Mouse (Mus musculus) heart, embryonic 12.5 days (tissue): ENCODE results near the gene Rbms1. TPM values are rescaled to one million over a fixed set of nuclear protein-coding genes. Genes with fewer than 3 reads are reported as not detected.

ENCODE experiments used
- ATAC-seq: fragments of 200-750 bp; cut with Nextera tagmentation; 2 replicates; pipeline ENCODE4 v1.8.0; 2017; ENCODE audit warnings: moderate TSS enrichment, moderate library complexity; ENCODE audit not compliant: insufficient number of reproducible peaks, low FRiP score
- H3K27ac ChIP-seq: fragments of 300-500 bp; sonication (generic); 2 replicates; pipeline ENCODE4 v1.5.1; 2016; ENCODE audit warnings: mild to moderate bottlenecking, moderate library complexity; ENCODE audit not compliant: poor library complexity, severe bottlenecking
- H3K27me3 ChIP-seq: fragments of 300-500 bp; sonication (generic); replicated peaks from 2 replicates; pipeline ENCODE4 v1.6.1; 2016; ENCODE audit warnings: mild to moderate bottlenecking, moderate library complexity
- H3K36me3 ChIP-seq: fragments of 300-500 bp; sonication (generic); 2 replicates; pipeline ENCODE4 v1.6.1; 2016; ENCODE audit warnings: mild to moderate bottlenecking, moderate library complexity
- H3K4me1 ChIP-seq: fragments of 300-500 bp; sonication (generic); replicated peaks from 2 replicates; pipeline ENCODE4 v1.6.1; 2016; ENCODE audit warnings: mild to moderate bottlenecking
- H3K4me2 ChIP-seq: fragments of 300-500 bp; sonication (generic); 2 replicates; pipeline ENCODE4 v1.6.1; 2016; ENCODE audit warnings: mild to moderate bottlenecking, moderate library complexity
- H3K4me3 ChIP-seq: fragments of 300-500 bp; sonication (generic); 2 replicates; pipeline ENCODE4 v1.5.1; 2016; ENCODE audit warnings: mild to moderate bottlenecking
- H3K9ac ChIP-seq: fragments of 300-500 bp; sonication (generic); 2 replicates; pipeline ENCODE4 v1.6.1; 2016; ENCODE audit warnings: mild to moderate bottlenecking, moderate library complexity
- H3K9me3 ChIP-seq: fragments of 300-500 bp; sonication (generic); replicated peaks from 2 replicates; pipeline ENCODE4 v1.6.1; 2016; ENCODE audit warnings: mild to moderate bottlenecking, moderate library complexity
- WGBS: fragments of 180-500 bp; shearing (Covaris S2); methylation state at CpG from one replicate; pipeline ENCODE4 v1.1.7; 2016; 5-methylcytosine and 5-hydroxymethylcytosine counted together
- polyA plus RNA-seq: library from polyadenylated mRNA; unstranded; fragments of >200 nt; fragmentation: Nextera tagmentation; extraction: Ambion mirVana; gene quantifications from 2 replicates; pipeline ENCODE4 v1.2.1, GENCODE M21; 2016

Rbms1 gene
- polyA plus RNA-seq, 1 experiment from 2014 or later, result 107 TPM

DNA sequence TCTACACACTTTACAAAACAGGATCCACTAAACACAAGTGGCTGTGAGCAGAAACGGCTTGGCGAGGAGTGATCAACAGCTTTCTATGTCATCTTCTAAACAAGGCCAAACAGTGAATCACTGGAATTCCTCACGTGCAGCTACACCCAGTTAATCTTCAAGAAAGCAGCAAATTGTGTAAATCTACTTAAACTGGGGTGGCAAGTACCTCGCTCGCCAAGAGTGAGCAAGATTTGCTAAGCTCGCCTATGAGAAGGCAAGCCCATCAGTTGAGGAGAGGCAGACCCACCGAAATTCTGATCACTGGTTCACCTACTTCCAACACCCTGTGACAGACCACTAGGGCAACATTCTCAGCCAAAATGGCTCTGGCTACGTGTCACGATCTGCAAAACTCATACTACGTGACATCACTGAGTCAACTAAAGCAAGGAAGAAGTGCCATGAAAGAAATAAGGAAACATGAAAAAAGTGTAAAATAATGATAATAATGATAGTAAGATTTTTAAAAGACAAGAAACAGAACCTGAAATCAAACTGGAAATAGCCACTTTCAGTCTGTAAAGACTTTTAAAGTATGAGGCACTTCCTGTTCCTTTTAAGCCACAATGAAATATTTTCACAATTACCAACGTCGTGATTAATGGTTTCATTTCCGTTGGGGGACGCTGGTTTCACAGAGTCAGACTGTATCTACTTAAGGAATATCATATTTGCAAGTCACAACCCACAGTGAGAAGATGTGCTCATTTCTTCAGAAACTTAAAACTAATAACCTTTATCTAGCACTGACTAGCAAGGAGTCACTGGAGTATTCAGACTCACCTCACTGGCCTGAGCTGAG, 85.2 kb downstream of the Rbms1 start:
- no peaks in the 10 kb centered on the region for H3K9me3 ChIP-seq
- WGBS, result 51% methylated on average over 14 of the region's 14 CpGs
- 0 out of 2 replicates have a peak overlapping the region, but pooled peaks have one; percentile 19 for H3K27ac ChIP-seq
- peak overlapping the region; percentile 31; the same call in 1 of the 2 replicates for H3K4me2 ChIP-seq
- H3K27me3 ChIP-seq, result no peaks in the 10 kb centered on the region
- H3K36me3 ChIP-seq, result no peaks in the 10 kb centered on the region; the same call in 1 of the 2 replicates
- no peak for ATAC-seq
- H3K9ac ChIP-seq, result no peak overlapping the region
- H3K4me3 ChIP-seq, result no peak overlapping the region
- peaks cover 64% of the 10 kb centered on the region for H3K4me1 ChIP-seq

DNA sequence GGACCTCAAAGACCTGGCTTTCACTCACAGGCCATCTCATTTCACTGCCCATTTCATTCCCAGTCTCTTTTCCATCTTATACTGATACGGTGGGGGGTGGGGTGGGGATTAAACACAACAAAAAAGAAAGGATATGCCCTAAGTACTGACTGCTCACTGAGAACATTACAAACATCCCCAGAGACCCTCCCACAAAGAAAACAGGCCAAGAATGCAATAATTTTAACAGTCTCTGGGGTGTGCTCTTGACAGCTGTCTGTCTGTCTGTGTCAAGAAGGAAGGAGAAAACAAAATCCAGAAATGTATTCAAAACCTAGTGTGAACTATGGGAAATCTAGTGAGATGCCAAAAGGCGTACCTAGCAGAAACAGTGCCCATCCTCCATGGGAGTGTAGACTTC, 86.1 kb downstream of the Rbms1 start:
- no peaks in the 10 kb centered on the region for H3K27me3 ChIP-seq
- ATAC-seq, result no peak
- peaks cover 70% of the 10 kb centered on the region for H3K4me1 ChIP-seq
- no peak overlapping the region for H3K4me3 ChIP-seq
- H3K9ac ChIP-seq, result no peak overlapping the region
- no peak overlapping the region for H3K27ac ChIP-seq
- H3K4me2 ChIP-seq, result no peak overlapping the region
- H3K9me3 ChIP-seq, result no peaks in the 10 kb centered on the region
- 53% methylated on average over 2 of the region's 2 CpGs for WGBS
- no peaks in the 10 kb centered on the region; the same call in 1 of the 2 replicates for H3K36me3 ChIP-seq

DNA sequence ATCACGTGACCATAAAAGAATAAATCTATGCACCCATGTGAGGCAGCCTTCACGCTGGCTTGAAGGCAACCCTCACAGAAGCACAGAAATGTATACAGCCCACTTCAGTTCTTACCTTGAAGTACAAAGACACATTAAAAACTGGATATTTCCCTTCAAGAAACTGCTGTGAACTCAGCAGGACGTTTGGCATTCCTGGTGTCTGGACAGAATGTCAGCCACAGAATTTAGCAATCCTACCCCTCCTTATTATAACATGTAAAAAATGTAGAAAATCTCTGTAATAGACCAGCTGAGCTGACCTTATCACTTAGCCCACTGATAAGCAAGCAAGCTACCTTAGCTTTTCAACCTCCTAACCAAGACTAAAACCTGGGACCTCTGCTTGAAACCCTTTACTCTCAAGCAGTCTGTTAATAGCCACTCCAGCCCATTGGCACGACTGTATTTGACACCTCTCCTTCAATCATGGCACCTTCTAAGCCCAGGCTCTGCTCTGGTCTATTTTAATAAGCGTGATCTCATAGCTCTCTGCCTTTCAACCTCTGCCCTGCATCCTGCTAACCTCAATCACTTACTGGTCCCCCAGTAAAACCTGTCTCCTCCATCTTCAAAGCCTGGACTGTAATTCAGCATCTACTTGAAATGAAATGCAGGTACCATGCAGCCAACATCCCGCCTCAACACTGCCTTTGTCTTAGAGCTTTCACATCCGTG, 90.7 kb downstream of the Rbms1 start:
- Histone ChIP-seq H3K27ac (peak overlapping the region; percentile 73), H3K36me3 (no peaks in the 10 kb centered on the region), H3K27me3 (no peaks in the 10 kb centered on the region), H3K4me1 (peaks cover 85% of the 10 kb centered on the region), H3K4me2 (0 out of 2 replicates have a peak overlapping the region, but pooled peaks have one; percentile 2), H3K9ac (no peak overlapping the region), H3K4me3 (no peak overlapping the region), H3K9me3 (no peaks in the 10 kb centered on the region)
- ATAC-seq, result peak; percentile 26; the same call in 1 of the 2 replicates
- 52% methylated on average over 7 of the region's 7 CpGs for WGBS

DNA sequence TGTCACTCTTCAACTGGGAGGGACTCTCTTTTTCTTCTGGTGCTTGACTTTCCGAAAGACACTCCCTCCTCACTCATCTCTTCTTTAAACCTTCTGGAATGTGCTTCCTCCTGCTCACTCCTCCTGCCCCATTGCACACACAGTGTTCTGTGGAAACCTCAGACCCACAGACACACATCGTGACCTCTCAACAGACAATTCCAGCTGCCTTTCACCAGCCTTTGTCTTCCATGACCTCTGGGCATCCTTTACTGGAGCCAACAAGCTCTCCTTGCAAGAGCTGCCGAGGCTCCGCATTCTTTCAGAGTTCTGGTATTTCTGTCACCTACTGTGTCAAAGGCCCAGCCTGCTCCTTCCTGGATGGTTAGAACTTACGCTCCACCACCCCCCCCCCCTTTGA, 92.0 kb downstream of the Rbms1 start:
- H3K9ac ChIP-seq, result no peak overlapping the region
- peaks cover 80% of the 10 kb centered on the region for H3K4me1 ChIP-seq
- no peaks in the 10 kb centered on the region for H3K9me3 ChIP-seq
- ATAC-seq, result no peak
- no peaks in the 10 kb centered on the region for H3K27me3 ChIP-seq
- peak overlapping the region; percentile 73 for H3K27ac ChIP-seq
- WGBS, result 10% methylated on average over 5 of the region's 5 CpGs
- H3K4me2 ChIP-seq, result peak overlapping the region; percentile 21; the same call in 1 of the 2 replicates
- no peak overlapping the region for H3K4me3 ChIP-seq
- no peaks in the 10 kb centered on the region for H3K36me3 ChIP-seq

DNA sequence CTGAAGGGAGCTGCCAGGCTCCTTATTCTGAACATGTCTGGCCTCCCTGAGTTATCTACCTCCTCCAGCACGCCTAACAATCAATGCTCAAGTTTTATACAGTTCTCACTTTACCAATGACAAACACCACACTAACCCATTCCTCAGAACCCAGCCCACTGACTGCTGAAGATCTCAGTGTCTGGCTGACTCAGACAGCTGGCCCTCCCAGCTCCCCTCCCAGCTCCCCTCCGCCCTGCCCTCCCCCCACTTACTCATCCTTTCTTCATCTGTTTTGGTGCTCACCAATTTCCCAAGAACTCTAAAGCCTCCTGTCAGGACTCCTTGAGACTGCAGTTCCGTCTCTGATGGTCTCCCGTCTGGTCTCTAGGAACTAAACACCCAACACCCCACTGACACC, 92.5 kb downstream of the Rbms1 start:
- Histone ChIP-seq H3K27ac (peak overlapping the region; percentile 73), H3K9me3 (no peaks in the 10 kb centered on the region), H3K9ac (no peak overlapping the region), H3K36me3 (no peaks in the 10 kb centered on the region), H3K4me3 (no peak overlapping the region), H3K4me1 (peaks cover 81% of the 10 kb centered on the region), H3K4me2 (0 out of 2 replicates have a peak overlapping the region, but pooled peaks have one; percentile 1), H3K27me3 (no peaks in the 10 kb centered on the region)
- 0 out of 2 replicates have a peak, but pooled peaks have one; percentile 55 for ATAC-seq
- 31% methylated on average over 4 of the region's 4 CpGs for WGBS

DNA sequence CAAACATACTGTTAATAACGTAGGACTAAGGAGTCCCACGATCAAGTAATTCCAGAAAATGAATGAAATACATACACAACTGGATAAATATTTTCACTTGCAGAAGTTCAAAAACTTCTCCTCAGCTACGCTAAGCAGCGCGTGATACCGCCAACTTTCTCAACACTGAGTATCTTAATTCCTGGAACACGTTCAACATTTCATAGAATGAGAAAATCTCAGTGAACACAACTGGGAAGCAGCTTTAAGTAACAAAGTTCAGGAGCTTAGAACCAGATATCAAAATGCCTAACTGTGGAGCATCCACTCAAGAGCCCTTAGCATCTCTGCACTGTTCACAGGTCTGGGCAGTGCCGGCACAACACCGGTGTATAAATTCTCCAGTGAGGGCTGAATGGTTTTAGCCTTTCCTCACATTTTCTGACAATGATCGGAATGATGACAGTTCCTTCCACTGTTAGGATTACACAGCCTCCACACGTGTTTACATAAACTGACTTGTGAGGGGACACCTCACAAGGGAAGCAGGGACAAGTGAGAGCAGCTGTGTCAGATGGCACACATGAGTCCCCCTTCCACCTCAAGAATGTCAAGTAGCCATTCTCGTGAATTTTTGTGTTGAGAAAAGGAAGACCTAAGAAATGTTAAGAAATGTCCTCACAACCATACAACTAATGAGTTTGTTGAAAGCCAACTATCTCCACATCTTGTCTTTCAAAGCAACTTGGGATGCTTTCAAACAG, 93.8 kb downstream of the Rbms1 start:
- ATAC-seq, result no peak
- Histone ChIP-seq H3K4me2 (no peak overlapping the region), H3K9ac (no peak overlapping the region), H3K27ac (no peak overlapping the region), H3K27me3 (no peaks in the 10 kb centered on the region), H3K4me1 (peaks cover 87% of the 10 kb centered on the region), H3K9me3 (no peaks in the 10 kb centered on the region), H3K4me3 (no peak overlapping the region), H3K36me3 (no peaks in the 10 kb centered on the region)
- WGBS, result 61% methylated on average over 12 of the region's 12 CpGs

DNA sequence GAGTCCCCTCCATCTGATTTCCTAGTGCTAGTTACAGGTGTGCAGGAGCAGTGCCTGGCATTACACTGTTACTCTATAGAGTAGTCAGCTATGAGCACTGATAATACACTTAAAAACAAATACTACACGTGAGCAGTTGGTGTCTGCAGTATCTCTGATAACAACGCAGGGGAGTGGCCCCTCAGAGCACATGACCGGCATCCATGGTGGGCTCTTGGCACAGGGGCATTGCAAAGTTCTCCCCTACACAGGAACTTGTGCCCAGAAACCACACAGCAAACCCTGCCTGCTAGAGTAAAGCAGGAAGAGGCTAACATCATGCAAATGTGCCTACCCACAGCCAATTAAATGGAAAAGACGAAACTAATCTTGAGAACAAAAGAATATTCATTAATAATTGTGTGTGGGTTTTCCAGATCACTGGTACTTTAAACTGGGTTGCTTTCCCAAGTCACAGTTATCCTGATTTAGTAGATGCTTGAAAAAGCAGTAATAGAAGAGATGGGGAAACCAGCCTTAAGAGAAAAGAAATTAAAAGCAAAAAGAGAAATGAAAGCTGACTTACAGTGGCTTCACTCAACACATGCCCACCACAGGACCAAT, 94.8 kb downstream of the Rbms1 start:
- 49% methylated on average over 4 of the region's 4 CpGs for WGBS
- peak; percentile 56; the same call in 1 of the 2 replicates for ATAC-seq
- Histone ChIP-seq H3K4me2 (no peak overlapping the region), H3K27ac (no peak overlapping the region), H3K4me3 (no peak overlapping the region), H3K36me3 (no peaks in the 10 kb centered on the region), H3K4me1 (peaks cover 87% of the 10 kb centered on the region), H3K27me3 (no peaks in the 10 kb centered on the region), H3K9me3 (no peaks in the 10 kb centered on the region), H3K9ac (no peak overlapping the region)

DNA sequence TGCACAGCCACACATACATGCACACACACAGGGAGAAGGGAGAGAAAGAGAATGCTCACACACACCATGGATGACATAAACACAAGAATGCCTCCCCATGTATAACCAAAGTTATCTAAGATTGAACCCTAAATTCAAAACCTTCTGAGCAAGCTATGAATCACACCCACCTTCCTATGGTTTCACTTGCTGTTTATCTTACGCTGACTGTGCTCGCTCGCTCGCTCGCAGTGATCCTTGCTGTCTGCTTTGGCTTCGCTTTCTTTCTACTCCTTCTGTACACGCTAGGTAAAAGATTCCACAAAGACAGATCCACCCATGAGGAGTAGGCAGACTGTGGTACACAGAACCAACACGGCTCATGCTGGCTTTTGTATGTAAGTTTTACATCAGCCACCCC, 95.7 kb downstream of the Rbms1 start:
- H3K4me2 ChIP-seq, result no peak overlapping the region
- no peak overlapping the region for H3K4me3 ChIP-seq
- no peak overlapping the region for H3K27ac ChIP-seq
- no peaks in the 10 kb centered on the region for H3K27me3 ChIP-seq
- WGBS, result 90% methylated on average over 8 of the region's 8 CpGs
- no peak for ATAC-seq
- peaks cover 80% of the 10 kb centered on the region for H3K4me1 ChIP-seq
- no peaks in the 10 kb centered on the region for H3K9me3 ChIP-seq
- H3K9ac ChIP-seq, result no peak overlapping the region
- H3K36me3 ChIP-seq, result no peaks in the 10 kb centered on the region

DNA sequence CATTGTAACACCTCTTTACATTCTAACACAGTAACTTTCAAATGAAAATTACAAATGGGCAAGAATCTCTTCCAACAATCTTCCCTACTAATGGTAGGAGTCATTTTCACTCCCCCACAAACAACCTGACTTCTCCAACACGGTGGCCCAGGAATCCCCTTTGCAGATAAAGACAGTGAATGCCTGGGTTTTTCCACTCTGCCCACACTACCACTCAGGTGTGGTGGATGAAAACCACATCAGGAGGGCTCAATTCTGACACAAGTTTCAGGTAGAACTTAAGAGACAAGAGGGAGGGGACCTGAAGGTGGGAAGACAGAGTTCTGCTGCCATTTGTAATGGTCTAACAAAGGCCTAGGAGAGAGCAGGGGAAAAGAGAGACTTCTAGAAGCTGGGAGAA, 97.1 kb downstream of the Rbms1 start:
- no peaks in the 10 kb centered on the region; the same call in 1 of the 2 replicates for H3K9me3 ChIP-seq
- peaks cover 9% of the 10 kb centered on the region; the same call in 1 of the 2 replicates for H3K36me3 ChIP-seq
- WGBS, result 11% methylated on average over 1 of the region's 1 CpGs
- no peak overlapping the region for H3K9ac ChIP-seq
- no peak overlapping the region for H3K4me2 ChIP-seq
- no peak overlapping the region for H3K4me3 ChIP-seq
- H3K27ac ChIP-seq, result no peak overlapping the region
- no peak for ATAC-seq
- peaks cover 66% of the 10 kb centered on the region for H3K4me1 ChIP-seq
- H3K27me3 ChIP-seq, result no peaks in the 10 kb centered on the region

DNA sequence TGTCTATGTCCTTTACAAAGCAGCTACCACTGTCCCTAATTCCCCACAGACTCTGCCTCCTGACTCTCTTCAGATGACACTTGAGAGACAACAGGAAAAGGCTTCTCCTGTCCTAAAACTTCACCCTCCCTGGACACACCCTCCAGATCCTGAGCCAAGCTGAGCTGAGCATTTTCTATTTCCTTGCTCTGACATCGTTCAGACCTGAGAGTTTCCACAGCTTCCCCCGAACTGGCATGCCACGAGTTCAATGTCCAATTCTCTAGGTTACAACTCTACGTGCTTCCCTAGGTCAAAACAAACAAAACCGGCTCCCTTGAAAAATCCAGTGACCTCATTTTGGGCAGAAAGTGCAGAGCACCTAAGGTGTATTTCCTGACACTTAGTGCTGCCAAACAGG, 98.0 kb downstream of the Rbms1 start:
- peaks cover 9% of the 10 kb centered on the region; the same call in 1 of the 2 replicates for H3K36me3 ChIP-seq
- H3K4me3 ChIP-seq, result no peak overlapping the region
- 41% methylated on average over 5 of the region's 5 CpGs for WGBS
- H3K27ac ChIP-seq, result peak overlapping the region; percentile 19; the same call in 1 of the 2 replicates
- ATAC-seq, result no peak
- no peaks in the 10 kb centered on the region for H3K27me3 ChIP-seq
- H3K4me2 ChIP-seq, result no peak overlapping the region
- H3K4me1 ChIP-seq, result peaks cover 58% of the 10 kb centered on the region
- H3K9ac ChIP-seq, result no peak overlapping the region
- H3K9me3 ChIP-seq, result no peaks in the 10 kb centered on the region; the same call in 1 of the 2 replicates
